Mouse (Mus musculus) cerebellum, adult 11-12 months (tissue): ENCODE data around the gene Vmn2r35.
"Not testable (repeated sequence)": the region's sequence is repeated elsewhere in the genome, so short reads cannot be mapped to it uniquely, and the experiment has no call there.

ENCODE experiments used
- DNase-seq: peaks from one replicate; pipeline ENCODE4 v3.0.0; 2022

Gene Vmn2r35

GRCm38 (mm10) chr7:7819767-7820166 is at the start of gene Vmn2r35:
Gene Vmn2r35 (minus strand): TSS chr7:7819867.
- not testable (repeated sequence) for DNase-seq

- DNase-seq: not testable (repeated sequence)
Measured at GRCm38 (mm10) chr7:7794196-7794595, 25.5 kb downstream of the Vmn2r35 start.
